Mouse (Mus musculus): ENCODE data around the gene Flg2. TPM values are rescaled to one million over a fixed set of nuclear protein-coding genes. Genes with fewer than 3 reads are reported as not detected.

Gene Flg2
- total RNA-seq (2015; ENCODE audit: low replicate concordance): not detected in 2 replicates
- not detected in 2 replicates for total RNA-seq (2017; ENCODE audit: low replicate concordance)

DNA sequence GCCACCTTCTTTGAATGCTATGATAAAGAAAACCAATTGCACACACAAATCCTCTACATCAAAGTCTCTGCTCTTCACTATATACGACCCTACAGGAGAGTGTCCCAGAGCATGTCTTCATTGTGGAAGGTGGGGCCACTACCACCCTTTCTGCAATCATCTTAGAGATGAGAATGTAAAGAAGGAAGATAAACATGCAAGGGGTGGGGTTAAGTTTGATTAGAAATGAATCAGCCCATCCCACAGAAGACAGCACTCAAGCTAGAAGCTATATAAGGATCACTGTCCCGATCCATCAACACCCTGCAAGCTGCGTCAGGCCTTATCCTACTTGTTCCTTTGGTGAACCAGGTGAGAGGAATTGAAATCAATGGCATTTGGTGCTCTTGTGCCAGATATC is at the start of gene Flg2:
TSS of gene Flg2 (plus strand) at position 301 of the 400 bp plus-strand sequence.
- no peak for ATAC-seq (replicated peaks; ENCODE audit: low FRiP score, poor library complexity, severe bottlenecking)

DNA sequence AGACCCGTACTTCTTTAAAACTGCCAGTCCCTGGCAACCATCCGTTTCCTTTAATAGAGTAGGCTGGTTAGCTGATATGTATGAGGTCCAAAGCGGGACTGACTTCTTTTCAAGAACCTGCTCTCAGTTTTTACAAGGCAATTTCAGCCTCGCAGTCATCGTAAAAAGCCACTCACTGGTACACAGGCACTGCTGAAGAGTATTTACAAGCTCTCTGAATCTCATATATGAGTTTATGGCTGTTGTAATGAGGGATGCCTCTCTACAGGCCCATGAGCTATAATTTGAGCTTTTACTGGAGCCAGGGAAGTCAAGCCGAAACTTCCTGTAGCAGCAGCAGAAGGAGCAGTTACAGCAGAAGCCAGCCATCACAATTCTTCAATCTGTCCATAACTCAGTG is 34.6 kb upstream of the Flg2 start:
- no peak for ATAC-seq (replicated peaks; ENCODE audit: low FRiP score, poor library complexity, severe bottlenecking)

DNA sequence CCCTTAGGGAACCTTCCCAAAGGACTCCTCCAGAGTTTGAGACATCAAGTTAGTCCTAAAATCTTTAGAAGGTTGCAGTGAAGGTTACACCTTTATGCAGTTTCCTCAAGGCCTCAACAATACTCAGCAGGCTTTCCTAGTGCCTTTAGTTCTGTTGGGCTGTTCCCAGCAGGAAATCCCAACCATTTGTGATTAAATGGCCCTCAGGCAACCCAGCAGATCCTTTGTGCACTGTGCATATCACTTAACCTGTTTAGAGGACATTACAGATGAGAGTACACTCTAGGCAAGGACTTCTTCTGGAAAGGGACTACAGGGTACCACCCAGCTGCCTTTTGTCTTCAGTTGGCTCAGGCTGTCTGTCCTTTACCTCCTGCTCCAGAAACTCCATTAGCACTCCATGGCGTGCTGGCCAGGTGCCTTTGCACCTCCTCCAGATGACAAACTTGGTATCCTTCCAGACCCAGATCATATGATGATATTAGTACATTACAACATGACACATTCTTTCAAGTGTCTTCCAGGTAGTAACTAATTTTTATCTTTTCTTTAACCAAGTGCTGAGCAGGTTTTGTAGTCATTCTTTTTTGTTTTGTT is 34.0 kb upstream of the Flg2 start:
- no peak for ATAC-seq (replicated peaks; ENCODE audit: low FRiP score, poor library complexity, severe bottlenecking)

DNA sequence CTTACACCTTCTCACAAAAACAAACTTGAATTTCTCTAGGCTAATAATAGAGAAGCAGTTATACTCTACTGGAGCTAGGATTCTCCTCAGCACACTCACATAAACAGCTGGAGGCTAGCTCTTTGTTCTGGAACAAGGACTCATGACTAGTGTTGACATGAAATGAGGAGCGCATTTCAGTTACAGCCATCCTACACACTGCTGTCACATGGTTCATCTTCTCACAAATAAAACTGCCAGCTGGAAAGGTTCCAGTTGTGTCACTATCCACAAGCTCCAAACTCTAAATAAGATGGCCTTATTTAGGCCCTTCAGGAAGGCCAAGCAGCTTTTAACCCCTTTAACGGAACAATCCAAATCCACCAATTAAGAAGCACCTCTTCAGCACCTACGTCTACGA is 16.2 kb upstream of the Flg2 start:
- ATAC-seq (replicated peaks; ENCODE audit: low FRiP score, poor library complexity, severe bottlenecking): no peak

DNA sequence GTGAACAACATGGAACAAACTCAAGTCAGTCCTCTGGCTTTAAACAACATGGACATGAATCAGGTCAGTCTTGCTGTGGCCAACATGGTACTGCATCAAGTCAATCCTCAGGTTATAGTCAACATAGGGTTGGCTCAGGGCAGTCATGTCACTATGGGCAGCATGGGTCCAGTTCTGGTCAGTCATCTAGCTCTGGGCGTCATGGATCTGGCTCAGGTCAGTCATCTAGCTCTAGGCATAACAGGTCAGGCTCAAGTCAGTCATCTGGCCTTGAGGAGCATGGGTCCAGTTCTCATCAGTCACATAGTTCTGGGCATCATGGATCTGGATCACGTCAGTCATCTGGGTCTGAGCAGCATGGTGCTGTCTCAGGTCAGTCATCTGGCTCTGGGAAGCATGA is 4.9 kb downstream of the Flg2 start:
- ATAC-seq (replicated peaks; ENCODE audit: low FRiP score, poor library complexity, severe bottlenecking): no peak

DNA sequence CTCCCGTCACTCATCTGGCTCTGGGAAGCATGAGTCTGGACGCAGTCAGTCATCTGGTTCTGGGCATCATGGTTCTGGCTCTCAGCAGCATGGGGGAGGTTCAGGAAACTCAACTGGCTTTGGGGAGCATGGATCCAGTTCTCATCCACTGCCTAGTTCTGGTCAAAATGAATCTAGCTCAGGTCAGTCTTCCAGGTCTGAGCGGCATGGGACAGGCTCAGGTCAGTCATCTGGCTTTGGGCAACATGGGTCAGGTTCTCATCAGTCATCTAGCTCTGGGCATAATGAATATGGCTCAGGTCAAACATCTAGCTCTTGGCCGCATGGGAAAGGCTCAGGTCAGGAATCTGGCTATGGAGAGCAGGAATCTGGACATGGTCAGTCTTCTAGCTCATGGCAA is 5.4 kb downstream of the Flg2 start:
- no peak for ATAC-seq (replicated peaks; ENCODE audit: low FRiP score, poor library complexity, severe bottlenecking)

Other genes starting within 250 kb of the Flg2 start
- not detected in 2 replicates for gene Lce3d, start 239.9 kb upstream of the Flg2 start, total RNA-seq (2015; ENCODE audit: low replicate concordance)
- gene Lce3d, start 239.9 kb upstream of the Flg2 start, total RNA-seq (2017; ENCODE audit: low replicate concordance): not detected in 2 replicates
- gene Lce3e, start 230.2 kb upstream of the Flg2 start, total RNA-seq (2015; ENCODE audit: low replicate concordance): not detected in 2 replicates
- not detected in 2 replicates for gene Lce3e, start 230.2 kb upstream of the Flg2 start, total RNA-seq (2017; ENCODE audit: low replicate concordance)
- not detected in 2 replicates for gene Lce3f, start 205.1 kb upstream of the Flg2 start, total RNA-seq (2015; ENCODE audit: low replicate concordance)
- gene Lce3f, start 205.1 kb upstream of the Flg2 start, total RNA-seq (2017; ENCODE audit: low replicate concordance): not detected in 2 replicates
- gene Crct1, start 181.6 kb upstream of the Flg2 start, total RNA-seq (2015; ENCODE audit: low replicate concordance): not detected in 2 replicates
- not detected in 2 replicates for gene Crct1, start 181.6 kb upstream of the Flg2 start, total RNA-seq (2017; ENCODE audit: low replicate concordance)
- gene Lce1m, start 178.2 kb upstream of the Flg2 start, total RNA-seq (2015; ENCODE audit: low replicate concordance): not detected in 2 replicates
- not detected in 2 replicates for gene Lce1m, start 178.2 kb upstream of the Flg2 start, total RNA-seq (2017; ENCODE audit: low replicate concordance)
- gene Gm4858, start 128.5 kb upstream of the Flg2 start, total RNA-seq (2015; ENCODE audit: low replicate concordance): not detected in 2 replicates
- gene Gm4858, start 128.5 kb upstream of the Flg2 start, total RNA-seq (2017; ENCODE audit: low replicate concordance): not detected in 2 replicates
- not detected in 2 replicates for gene Crnn, start 52.5 kb upstream of the Flg2 start, total RNA-seq (2015; ENCODE audit: low replicate concordance)
- not detected in 2 replicates for gene Crnn, start 52.5 kb upstream of the Flg2 start, total RNA-seq (2017; ENCODE audit: low replicate concordance)
- gene Flg, start 76.2 kb downstream of the Flg2 start, total RNA-seq (2015; ENCODE audit: low replicate concordance): not detected in 2 replicates
- not detected in 2 replicates for gene Flg, start 76.2 kb downstream of the Flg2 start, total RNA-seq (2017; ENCODE audit: low replicate concordance)
- not detected in 2 replicates for gene Hrnr, start 122.5 kb downstream of the Flg2 start, total RNA-seq (2015; ENCODE audit: low replicate concordance)
- not detected in 2 replicates for gene Hrnr, start 122.5 kb downstream of the Flg2 start, total RNA-seq (2017; ENCODE audit: low replicate concordance)
- not detected in 2 replicates for gene Rptn, start 196.4 kb downstream of the Flg2 start, total RNA-seq (2015; ENCODE audit: low replicate concordance)
- gene Rptn, start 196.4 kb downstream of the Flg2 start, total RNA-seq (2017; ENCODE audit: low replicate concordance): not detected in 2 replicates
- not detected in 2 replicates for gene Tchh, start 245.1 kb downstream of the Flg2 start, total RNA-seq (2015; ENCODE audit: low replicate concordance)
- gene Tchh, start 245.1 kb downstream of the Flg2 start, total RNA-seq (2017; ENCODE audit: low replicate concordance): 0.26 TPM in 1 of 2 replicates, not detected in the other